Mouse (Mus musculus): Measurements from ENCODE around the gene Fst. TPM values are rescaled to one million over a fixed set of nuclear protein-coding genes. Genes with fewer than 3 reads are reported as not detected.

Gene Fst
- total RNA-seq, 2 experiments from 2014 or later: not detected

GRCm38 (mm10) chr13:114425230-114425629 lies 33.5 kb downstream of the Fst start:
- ATAC-seq (replicated peaks; ENCODE audit: low FRiP score, poor library complexity, severe bottlenecking): no peak

- ATAC-seq (replicated peaks; ENCODE audit: low FRiP score, poor library complexity, severe bottlenecking): no peak
Observed at GRCm38 (mm10) chr13:114420235-114420634, 38.5 kb downstream of the Fst start.

GRCm38 (mm10) chr13:114419364-114419763 lies 39.4 kb downstream of the Fst start:
- ATAC-seq (replicated peaks; ENCODE audit: low FRiP score, poor library complexity, severe bottlenecking): no peak

- ATAC-seq (replicated peaks; ENCODE audit: low FRiP score, poor library complexity, severe bottlenecking): no peak
Observed at GRCm38 (mm10) chr13:114412326-114412725, 46.4 kb downstream of the Fst start.

GRCm38 (mm10) chr13:114406866-114407265 lies 51.9 kb downstream of the Fst start:
- no peak for ATAC-seq (replicated peaks; ENCODE audit: low FRiP score, poor library complexity, severe bottlenecking)

GRCm38 (mm10) chr13:114406424-114406823 lies 52.3 kb downstream of the Fst start:
- no peak for ATAC-seq (replicated peaks; ENCODE audit: low FRiP score, poor library complexity, severe bottlenecking)

GRCm38 (mm10) chr13:114405100-114405715 lies 53.5 kb downstream of the Fst start:
- ATAC-seq (replicated peaks; ENCODE audit: low FRiP score, poor library complexity, severe bottlenecking): no peak

Other genes starting within 250 kb of the Fst start
- gene Ndufs4, start 70.7 kb downstream of the Fst start, total RNA-seq (2015; ENCODE audit: low replicate concordance): 37.8 and 90.5 TPM in 2 replicates
- 16.4 and 51.0 TPM in 2 replicates for gene Ndufs4, start 70.7 kb downstream of the Fst start, total RNA-seq (2017; ENCODE audit: low replicate concordance)